Mouse (Mus musculus) thymus, postnatal 25 days (tissue): Measurements from ENCODE around the gene Adamtsl2.

Source experiments
- DNase-seq: peaks from one replicate; pipeline ENCODE4 v3.0.0; 2022

The Adamtsl2 gene

GRCm38 (mm10) chr2:27121626-27122355, 42.6 kb downstream of the Adamtsl2 start:
- DNase-seq: peak; percentile 90

- DNase-seq: peak; percentile 58
Observed at GRCm38 (mm10) chr2:27122578-27122977, 43.4 kb downstream of the Adamtsl2 start.

- DNase-seq: peak; percentile 65
Observed at GRCm38 (mm10) chr2:27123121-27123520, 43.9 kb downstream of the Adamtsl2 start.

GRCm38 (mm10) chr2:27125979-27126378, 46.8 kb downstream of the Adamtsl2 start:
- DNase-seq: peak; percentile 81

- peak; percentile 65 for DNase-seq
Observed at GRCm38 (mm10) chr2:27126496-27126895, 47.3 kb downstream of the Adamtsl2 start.

- DNase-seq: no peak
Observed at GRCm38 (mm10) chr2:27128990-27129389, 49.8 kb downstream of the Adamtsl2 start.

- DNase-seq: no peak
Observed at GRCm38 (mm10) chr2:27135935-27136334, 56.8 kb downstream of the Adamtsl2 start.

- DNase-seq: no peak
Observed at GRCm38 (mm10) chr2:27136336-27136735, 57.2 kb downstream of the Adamtsl2 start.

- no peak for DNase-seq
Observed at GRCm38 (mm10) chr2:27136789-27137188, 57.6 kb downstream of the Adamtsl2 start.

- no peak for DNase-seq
Observed at GRCm38 (mm10) chr2:27138356-27138755, 59.2 kb downstream of the Adamtsl2 start.

GRCm38 (mm10) chr2:27141950-27142693, 62.9 kb downstream of the Adamtsl2 start, which contains the start of gene Fam163b:
Gene Fam163b (minus strand): TSS chr2:27142491.
- peak; percentile 66 for DNase-seq

- DNase-seq: no peak
Observed at GRCm38 (mm10) chr2:27144957-27145356, 65.8 kb downstream of the Adamtsl2 start.

GRCm38 (mm10) chr2:27146840-27147239, 67.7 kb downstream of the Adamtsl2 start:
- no peak for DNase-seq

- DNase-seq: no peak
Observed at GRCm38 (mm10) chr2:27149457-27149856, 70.3 kb downstream of the Adamtsl2 start.

GRCm38 (mm10) chr2:27154466-27155185, 75.4 kb downstream of the Adamtsl2 start:
- DNase-seq: no peak

GRCm38 (mm10) chr2:27156596-27156995, 77.4 kb downstream of the Adamtsl2 start:
- DNase-seq: no peak
